Mouse (Mus musculus) brown adipose tissue, adult 24 weeks (tissue): ENCODE results near the gene Gm4498. TPM values are rescaled to one million over a fixed set of nuclear protein-coding genes. Genes with fewer than 3 reads are reported as not detected.
"Not testable (repeated sequence)": the region's sequence is repeated elsewhere in the genome, so short reads cannot be mapped to it uniquely, and the experiment has no call there.

Experiments
- H3K27ac ChIP-seq: fragments of 200-500 bp; replicated peaks from 2 replicates; pipeline ENCODE4 v1.5.1; 2012; ENCODE audit warnings: low read depth, mild to moderate bottlenecking, low read length
- H3K4me1 ChIP-seq: fragments of 200-500 bp; 2 replicates; pipeline ENCODE4 v1.6.1; 2012; ENCODE audit warnings: low read length, mixed read lengths; ENCODE audit not compliant: control insufficient read depth, insufficient read depth, insufficient read length
- H3K4me3 ChIP-seq: fragments of 200-500 bp; 2 replicates; pipeline ENCODE4 v1.5.1; 2012; ENCODE audit warnings: low read depth, mild to moderate bottlenecking, low read length, moderate library complexity; ENCODE audit not compliant: insufficient read depth
- polyA plus RNA-seq: library from polyadenylated mRNA; stranded (reverse); fragments of >200 nt; gene quantifications from 2 replicates; pipeline ENCODE4 v1.2.4, GENCODE M21; 2012; ENCODE audit not compliant: missing spikeins, insufficient read depth, insufficient read length

Gm4498 gene
- polyA plus RNA-seq: not detected in 2 replicates

- not testable (repeated sequence) for H3K4me1 ChIP-seq, H3K27ac ChIP-seq
These were observed at the start of gene Gm4498 for GRCm38 (mm10) chr7:20233728-20234127. Gene Gm4498, minus strand, starts transcription at chr7:20233828.

GRCm38 (mm10) chr7:20262734-20263133 lies 29.1 kb upstream of the Gm4498 start, which contains the start of gene Gm5890:
Gene Gm5890, minus strand, starts transcription at chr7:20262834.
- not testable (repeated sequence) for H3K4me1 ChIP-seq, H3K4me3 ChIP-seq, H3K27ac ChIP-seq

More at GRCm38 (mm10) chr7:20233728-20234127, at the start of gene Gm4498:
- not testable (repeated sequence) for H3K4me3 ChIP-seq

- not testable (repeated sequence) for H3K4me3 ChIP-seq, H3K4me1 ChIP-seq, H3K27ac ChIP-seq
These were observed 28.1 kb downstream of the Gm4498 start, which contains the start of gene Gm6164 for GRCm38 (mm10) chr7:20205507-20205906. Gene Gm6164, minus strand, starts transcription at chr7:20205607.

- not testable (repeated sequence) for H3K4me1 ChIP-seq, H3K27ac ChIP-seq, H3K4me3 ChIP-seq
These were observed 40.2 kb downstream of the Gm4498 start, which contains the start of gene Vmn1r95 for GRCm38 (mm10) chr7:20193410-20193809. Gene Vmn1r95, plus strand, starts transcription at chr7:20193710.

Other genes with a start within 250 kb of the Gm4498 start
- gene Nlrp9b, start 242.4 kb downstream of the Gm4498 start, polyA plus RNA-seq: not detected in 2 replicates
- gene Vmn1r91, start 134.1 kb downstream of the Gm4498 start, polyA plus RNA-seq: not detected in 2 replicates
- gene Gm16442, start 111.2 kb downstream of the Gm4498 start, polyA plus RNA-seq: not detected in 2 replicates
- gene Vmn1r93, start 94.7 kb downstream of the Gm4498 start, polyA plus RNA-seq: not detected in 2 replicates
- not detected in 2 replicates for gene Vmn1r94, start 65.5 kb downstream of the Gm4498 start, polyA plus RNA-seq
- gene Vmn1r95, start 40.1 kb downstream of the Gm4498 start, polyA plus RNA-seq: not detected in 2 replicates
- not detected in 2 replicates for gene Gm6164, start 28.2 kb downstream of the Gm4498 start, polyA plus RNA-seq
- gene Gm5890, start 29.0 kb upstream of the Gm4498 start, polyA plus RNA-seq: not detected in 2 replicates
- not detected in 2 replicates for gene Gm4133, start 100.2 kb upstream of the Gm4498 start, polyA plus RNA-seq
- not detected in 2 replicates for gene Gm5728, start 141.6 kb upstream of the Gm4498 start, polyA plus RNA-seq
- not detected in 2 replicates for gene Vmn1r100, start 184.1 kb upstream of the Gm4498 start, polyA plus RNA-seq
- gene Vmn1r101, start 208.8 kb upstream of the Gm4498 start, polyA plus RNA-seq: not detected in 2 replicates
- gene Gm10670, start 241.1 kb upstream of the Gm4498 start, polyA plus RNA-seq: not detected in 2 replicates